Mouse (Mus musculus) thymus, postnatal 0 days (tissue): ENCODE measurements around the gene Vps37b. TPM values are rescaled to one million over a fixed set of nuclear protein-coding genes. Genes with fewer than 3 reads are reported as not detected.
"Not testable (repeated sequence)": the region's sequence is repeated elsewhere in the genome, so short reads cannot be mapped to it uniquely, and the experiment has no call there.

ENCODE experiments used
- DNase-seq: peaks from one replicate; pipeline ENCODE4 v3.0.0-alpha.2; 2015; ENCODE audit warnings: low spot score
- polyA plus RNA-seq: library from polyadenylated mRNA; unstranded; fragments of >200 nt; fragmentation: Nextera tagmentation; extraction: Ambion mirVana; gene quantifications from 2 replicates; pipeline ENCODE4 v1.2.1, GENCODE M21; 2015

The Vps37b gene
- polyA plus RNA-seq: 32.4 and 32.8 TPM in 2 replicates

DNA sequence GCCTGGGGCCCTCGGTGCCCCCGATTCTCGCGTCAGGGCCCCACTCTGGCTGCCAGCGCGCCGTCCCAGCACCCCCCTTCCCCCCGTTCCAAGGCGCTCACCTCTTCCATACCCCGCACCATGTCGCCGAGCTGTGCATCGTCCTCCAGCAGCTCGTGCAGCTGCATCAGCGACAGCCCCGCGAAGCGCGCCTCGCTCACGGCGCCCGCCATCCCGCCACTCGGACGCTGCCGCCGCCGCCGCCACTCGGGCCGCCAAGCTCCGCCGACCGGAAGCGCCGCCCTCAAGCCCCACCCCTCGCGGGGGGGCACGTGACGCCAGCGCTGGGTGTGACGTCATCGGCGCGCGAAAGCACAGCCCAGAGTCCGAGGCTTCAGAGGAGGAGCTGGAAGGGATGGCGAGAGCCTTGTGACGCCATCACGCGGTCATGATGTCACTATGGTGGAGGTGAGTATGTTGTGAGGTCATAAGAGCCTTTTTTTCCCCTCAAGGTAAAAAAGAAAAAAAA lies at the start of gene Vps37b:
Gene Vps37b (minus strand): TSS at position 270 of the 508 bp plus-strand sequence.
- peak; percentile 90 for DNase-seq

- DNase-seq: peak; percentile 71
Observed at GRCm38 (mm10) chr5:124079880-124080279, 47.8 kb upstream of the Vps37b start.

- peak; percentile 80 for DNase-seq
Observed at GRCm38 (mm10) chr5:124078794-124079416, 46.8 kb upstream of the Vps37b start.

GRCm38 (mm10) chr5:124077856-124078460 lies 45.9 kb upstream of the Vps37b start:
- peak; percentile 48 for DNase-seq

DNA sequence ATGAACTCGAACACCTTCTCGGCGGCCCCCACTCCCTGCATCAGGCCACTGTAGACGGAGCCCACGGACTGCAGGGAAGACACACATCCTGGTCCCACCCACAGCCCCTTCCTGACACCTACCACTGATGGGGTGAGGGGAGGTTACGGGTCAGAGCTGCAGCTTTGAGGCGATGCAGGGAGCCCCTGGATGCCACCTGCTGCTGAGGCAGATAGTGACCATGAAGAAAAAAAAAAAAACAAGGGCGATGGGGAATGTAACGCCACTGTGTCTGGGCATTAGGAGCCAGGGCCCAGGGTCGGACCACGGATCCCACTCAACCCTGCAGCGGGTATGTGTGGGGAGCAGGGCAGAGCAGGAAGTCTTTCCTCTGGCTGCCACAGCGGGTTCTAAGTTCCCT lies 45.2 kb upstream of the Vps37b start:
- peak; percentile 29 for DNase-seq

DNA sequence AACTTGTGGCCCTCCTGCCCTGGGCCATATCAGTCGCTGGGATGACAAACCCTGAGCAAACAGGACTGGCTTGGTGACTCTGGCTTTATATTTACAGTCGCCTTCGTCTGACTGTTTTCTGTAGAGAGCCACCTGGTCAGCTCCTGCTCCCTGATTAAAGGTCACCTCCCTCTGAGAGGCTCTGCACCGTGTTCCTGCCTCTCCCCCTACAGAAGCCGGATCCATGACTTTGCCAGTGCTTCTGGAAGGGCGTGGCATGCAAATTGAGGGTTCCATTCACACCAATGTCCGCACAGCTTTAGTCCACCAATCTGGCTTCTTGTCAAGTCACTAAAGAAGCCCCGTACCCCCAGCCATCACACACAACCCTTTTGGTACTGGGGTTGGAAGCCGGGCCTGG lies 44.5 kb upstream of the Vps37b start:
- peak; percentile 20 for DNase-seq

DNA sequence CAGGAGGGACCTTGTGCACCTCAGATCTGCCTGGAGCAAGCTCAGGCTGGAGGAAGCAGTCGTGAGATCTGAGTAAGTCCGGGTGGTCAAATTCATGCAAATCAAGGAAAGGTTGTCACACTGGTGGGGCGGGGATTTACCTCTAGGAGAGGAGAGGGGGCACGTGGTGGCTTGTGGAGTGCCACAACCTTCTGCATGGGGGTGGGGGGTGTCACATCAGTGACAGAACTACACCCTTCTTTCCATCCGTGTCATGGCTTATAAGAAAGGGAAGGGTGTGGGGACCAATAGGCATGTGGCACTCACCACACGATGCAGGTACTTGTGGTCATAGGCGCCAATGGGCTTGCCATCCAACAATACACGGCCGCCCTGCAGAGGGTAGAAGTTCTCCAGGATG lies 43.6 kb upstream of the Vps37b start:
- peak; percentile 53 for DNase-seq

GRCm38 (mm10) chr5:124074845-124075307 lies 42.8 kb upstream of the Vps37b start:
- peak; percentile 73 for DNase-seq

DNA sequence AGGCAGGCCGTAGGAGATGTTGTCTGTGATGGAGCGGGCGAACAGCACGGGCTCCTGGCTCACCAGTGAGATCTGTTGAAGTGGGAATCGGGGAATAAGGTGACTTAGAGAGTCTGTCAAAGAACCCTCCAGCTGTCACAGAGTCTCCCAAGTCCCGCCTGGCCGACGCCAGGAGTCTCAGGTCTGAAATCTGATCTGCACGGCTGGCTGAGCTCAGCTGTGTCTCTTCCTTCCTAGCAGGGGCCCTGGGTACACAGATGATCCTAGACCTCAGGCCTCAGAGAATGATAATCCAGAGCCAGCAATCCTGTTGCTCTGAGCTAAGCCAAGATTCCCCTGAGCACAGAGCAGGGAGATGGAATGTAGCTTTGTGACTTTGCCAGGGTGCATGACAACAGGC lies 41.6 kb upstream of the Vps37b start:
- no peak for DNase-seq

DNA sequence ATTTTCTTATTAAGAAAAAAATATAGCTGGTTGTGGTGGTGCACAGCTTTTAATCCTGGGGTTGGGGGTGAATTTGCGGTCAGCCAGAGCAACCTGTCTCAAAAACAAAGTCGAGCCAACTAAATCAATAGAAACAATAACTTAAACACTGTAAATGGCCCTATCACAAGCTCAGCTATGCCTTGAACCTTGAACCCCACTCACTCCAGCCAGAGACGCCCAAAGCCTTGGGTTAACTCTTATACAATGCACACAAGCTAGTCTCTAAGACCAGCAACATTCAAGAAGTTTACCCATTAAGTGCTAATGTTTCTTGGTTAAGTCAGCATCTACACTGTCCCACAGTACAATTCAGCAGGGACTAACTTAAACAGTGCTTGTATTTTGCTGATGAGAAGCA lies 37.6 kb upstream of the Vps37b start:
- no peak for DNase-seq

GRCm38 (mm10) chr5:124062037-124062824 lies 30.2 kb upstream of the Vps37b start:
- DNase-seq: no peak

GRCm38 (mm10) chr5:124059677-124060076 lies 27.6 kb upstream of the Vps37b start:
- no peak for DNase-seq

- DNase-seq: no peak
Observed at GRCm38 (mm10) chr5:124058749-124059148, 26.7 kb upstream of the Vps37b start.

GRCm38 (mm10) chr5:124056956-124057355 lies 24.9 kb upstream of the Vps37b start:
- no peak for DNase-seq

DNA sequence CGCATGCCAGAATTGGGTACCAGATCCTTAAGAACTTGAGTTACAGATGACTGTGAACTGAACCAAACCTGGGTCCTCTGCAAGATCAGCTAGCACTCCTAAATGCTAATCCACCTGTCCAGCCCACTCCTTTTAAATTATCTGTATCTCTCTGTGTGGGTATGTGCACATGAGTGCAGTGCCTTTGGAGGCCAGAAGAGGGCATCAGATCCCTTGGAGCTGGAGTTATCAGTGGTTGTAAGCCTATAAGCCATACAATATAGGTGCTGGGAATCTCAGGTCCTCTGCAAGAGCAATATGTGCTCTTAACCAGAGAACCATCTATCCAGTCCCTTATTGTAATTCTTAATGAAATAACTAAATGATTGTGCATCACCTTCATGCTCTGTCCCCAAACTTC lies 24.1 kb upstream of the Vps37b start:
- no peak for DNase-seq

- DNase-seq: not testable (repeated sequence)
Observed at GRCm38 (mm10) chr5:124052641-124053040, 20.6 kb upstream of the Vps37b start.

GRCm38 (mm10) chr5:124051899-124052491 lies 19.9 kb upstream of the Vps37b start:
- DNase-seq: peak; percentile 69

- peak; percentile 57 for DNase-seq
Observed at GRCm38 (mm10) chr5:124050095-124051050, 18.3 kb upstream of the Vps37b start.

DNA sequence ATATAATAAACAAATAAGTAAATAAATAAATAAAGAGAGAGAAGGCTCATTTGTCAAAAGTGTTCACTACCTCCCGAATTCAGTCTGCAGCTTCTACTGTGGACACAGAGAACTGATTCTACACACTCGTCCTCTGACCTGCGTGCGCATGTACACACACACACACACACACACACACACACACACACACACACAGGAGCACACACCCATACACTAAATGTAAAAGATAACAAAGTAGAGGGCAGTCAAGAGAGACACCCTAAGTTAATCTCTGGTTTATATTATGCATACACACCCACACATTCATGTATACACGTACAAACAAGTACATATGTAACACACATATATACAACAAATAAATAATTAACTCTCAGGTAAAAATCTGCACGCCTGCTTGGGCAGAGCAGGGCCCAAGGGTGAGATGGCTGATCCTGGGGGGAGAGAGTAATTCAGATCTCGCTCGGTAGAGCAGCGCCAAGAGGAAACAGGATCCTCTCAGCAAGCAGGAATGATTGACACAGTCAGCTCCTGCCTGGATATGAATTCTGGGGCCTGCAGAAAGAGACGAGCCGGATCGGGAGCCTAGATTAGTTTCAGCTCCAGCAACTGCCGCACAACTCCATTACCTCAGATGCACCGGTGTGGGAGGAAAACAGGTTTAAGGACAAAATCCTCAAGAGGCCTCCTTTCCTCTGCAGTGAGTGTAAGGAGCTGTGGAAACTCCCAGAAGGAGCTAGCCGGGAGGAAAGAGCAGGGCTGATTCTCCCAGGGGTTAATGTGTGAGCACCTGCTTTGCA lies 17.4 kb upstream of the Vps37b start:
- no peak for DNase-seq
